Mouse (Mus musculus) left cerebral cortex, postnatal 25 days (tissue): Measurements from ENCODE around the gene Chdh. TPM values are rescaled to one million over a fixed set of nuclear protein-coding genes. Genes with fewer than 3 reads are reported as not detected.

Experiments used
- DNase-seq, 2 experiments: peaks; one replicate each; pipeline ENCODE4 v3.0.0; 2022; ENCODE audit warnings: low spot score in 2 of 2, mixed read lengths in 1 of 2
- intact Hi-C: fragments of 180-260 bp; cut with DNase I; formaldehyde crosslinking; loops from one replicate; pipeline ENCODE4 v1.15.1; 2025
- total RNA-seq, 2 experiments: library from RNA; stranded (reverse); gene quantifications; 2 replicates each; pipeline ENCODE4 v1.2.3; 2021

The Chdh gene
- 1 to 10 TPM; 1.2 to 1.4 TPM for total RNA-seq

DNA sequence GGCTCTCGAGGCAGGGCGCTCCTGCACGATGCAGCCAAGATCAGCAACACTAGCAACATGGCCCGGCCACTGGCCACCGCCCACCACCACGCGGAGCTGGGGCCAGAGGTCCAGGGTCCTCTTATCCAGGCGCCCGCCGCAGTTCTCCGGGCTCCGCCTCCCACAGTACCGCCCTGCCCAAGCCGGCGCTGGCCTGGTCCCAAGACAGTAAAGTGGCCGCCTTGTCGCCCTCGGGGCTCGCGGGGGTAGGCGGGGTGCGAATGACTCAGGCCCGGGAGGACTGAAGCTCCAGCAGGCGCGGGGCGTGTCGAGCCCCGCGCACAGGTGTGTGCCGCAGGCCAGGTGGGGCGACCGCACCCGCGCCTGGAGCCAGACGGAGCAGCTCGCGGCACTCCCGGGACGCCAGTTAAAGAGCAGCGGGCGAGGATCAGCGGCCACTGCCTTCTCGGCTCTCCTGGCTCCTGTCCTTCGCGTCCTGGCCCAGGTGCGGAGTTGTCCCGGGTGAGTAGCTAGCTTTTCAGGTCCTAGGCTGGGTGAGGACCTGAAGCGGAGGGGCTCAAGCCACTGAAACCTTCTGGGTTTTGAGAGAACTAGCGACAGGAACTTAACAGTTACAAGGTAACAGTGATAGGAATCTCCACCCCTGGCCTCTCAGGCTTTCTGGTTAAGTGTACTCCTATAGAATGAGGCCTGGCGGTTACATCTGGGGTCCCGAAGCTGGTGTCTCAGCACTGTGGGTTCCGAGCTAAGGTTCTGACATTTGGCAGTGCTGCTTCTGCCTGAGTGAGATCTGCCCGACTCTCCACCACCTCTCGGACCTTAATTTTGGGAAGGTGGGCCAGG lies at the start of gene Chdh, which contains the start of gene Il17rb:
Chdh (plus strand) TSS at position 291 of the 843 bp plus-strand sequence.
Il17rb (minus strand) TSS at position 164 of the 843 bp plus-strand sequence.
- DNase-seq: no peak
- intact Hi-C loops: no loop called here

GRCm38 (mm10) chr14:29967611-29968010 lies 41.2 kb upstream of the Chdh start:
- intact Hi-C loops: no loop called here

DNA sequence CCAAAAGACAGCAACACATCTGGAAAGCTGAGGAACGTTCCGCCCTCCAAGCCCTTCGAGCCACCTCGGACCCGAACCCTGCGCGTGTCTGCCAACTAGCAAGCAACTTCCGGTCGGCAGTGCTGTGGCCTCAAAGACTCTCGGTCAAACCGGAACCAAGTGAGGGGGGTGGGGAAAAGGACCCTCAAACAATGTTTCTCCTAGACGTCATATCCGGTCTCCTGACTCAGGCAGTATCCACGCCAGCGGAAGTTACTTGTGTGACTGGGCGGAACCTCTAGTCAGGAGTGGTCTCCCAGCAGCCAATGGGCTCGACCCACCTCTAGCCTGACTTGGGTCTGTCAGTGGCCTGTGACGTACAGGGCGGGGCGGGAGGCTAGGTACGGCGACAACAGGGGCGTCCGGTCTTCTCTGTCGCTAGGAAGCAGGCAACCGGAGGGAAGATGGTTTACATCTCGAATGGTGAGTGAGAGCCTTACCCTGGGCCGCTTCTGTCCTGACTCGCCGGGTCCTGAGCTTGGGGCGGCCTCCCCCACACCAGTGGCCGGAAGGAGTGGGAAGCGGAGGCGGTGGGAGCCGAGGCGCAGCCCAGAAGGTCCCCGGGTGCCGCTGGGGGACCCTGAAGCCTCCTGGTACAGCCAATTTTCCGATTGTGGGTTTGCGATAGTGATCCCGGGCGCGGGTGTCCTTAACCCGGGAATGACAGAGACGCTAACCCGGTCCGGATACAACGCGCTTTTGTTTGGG lies 40.6 kb upstream of the Chdh start, which contains the start of gene Selenok:
Selenok (plus strand) TSS at position 234 of the 747 bp plus-strand sequence.
- intact Hi-C loops: no loop called here
- peak; percentile 96 to 100 for DNase-seq

More at GRCm38 (mm10) chr14:29967611-29968010, 41.2 kb upstream of the Chdh start:
- no peak for DNase-seq

DNA sequence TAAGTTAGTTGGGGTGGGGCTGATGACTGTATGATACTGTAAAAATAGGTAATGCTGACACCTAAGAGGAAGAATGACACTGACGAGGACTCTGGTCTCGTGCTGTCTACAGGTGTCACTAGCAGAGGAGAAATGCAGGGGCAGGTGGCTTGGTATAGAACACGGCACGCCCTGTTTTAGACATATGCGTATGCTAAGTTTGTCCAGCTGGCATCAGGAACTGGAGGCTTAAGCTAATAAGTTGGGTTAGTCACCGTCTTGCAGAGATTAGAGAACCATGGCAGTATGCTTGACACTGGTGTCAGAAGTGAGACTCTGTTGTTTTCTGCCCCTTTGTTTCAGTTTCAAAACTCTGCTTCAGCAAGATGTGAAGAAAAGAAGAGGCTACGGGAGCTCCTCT lies 37.4 kb upstream of the Chdh start:
- intact Hi-C loops: no loop called here

DNA sequence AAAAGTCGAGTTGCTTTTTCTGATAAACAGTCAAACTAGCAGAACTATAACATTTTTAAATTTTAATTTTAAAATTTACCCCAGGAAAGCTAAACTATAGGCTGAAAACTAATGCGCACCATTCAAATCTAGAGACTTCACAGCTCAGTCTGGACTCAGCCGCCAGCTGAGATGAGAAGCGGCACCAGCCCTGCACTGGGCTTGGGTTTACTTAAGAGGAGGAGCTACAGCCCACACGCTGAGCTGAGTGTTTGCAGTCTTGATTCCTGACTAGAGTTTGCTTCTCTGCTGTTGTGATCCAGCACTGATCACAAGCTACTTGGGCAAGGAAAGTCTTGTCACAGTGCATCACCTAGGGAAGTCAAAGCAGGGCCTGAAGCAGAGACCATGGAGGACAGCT lies 36.8 kb upstream of the Chdh start:
- intact Hi-C loops: no loop called here
- no peak for DNase-seq

More for the DNA sequence above, 37.4 kb upstream of the Chdh start:
- no peak for DNase-seq

- no peak for DNase-seq
- intact Hi-C loops: no loop called here
These were observed 31.9 kb upstream of the Chdh start for GRCm38 (mm10) chr14:29976927-29977326.

DNA sequence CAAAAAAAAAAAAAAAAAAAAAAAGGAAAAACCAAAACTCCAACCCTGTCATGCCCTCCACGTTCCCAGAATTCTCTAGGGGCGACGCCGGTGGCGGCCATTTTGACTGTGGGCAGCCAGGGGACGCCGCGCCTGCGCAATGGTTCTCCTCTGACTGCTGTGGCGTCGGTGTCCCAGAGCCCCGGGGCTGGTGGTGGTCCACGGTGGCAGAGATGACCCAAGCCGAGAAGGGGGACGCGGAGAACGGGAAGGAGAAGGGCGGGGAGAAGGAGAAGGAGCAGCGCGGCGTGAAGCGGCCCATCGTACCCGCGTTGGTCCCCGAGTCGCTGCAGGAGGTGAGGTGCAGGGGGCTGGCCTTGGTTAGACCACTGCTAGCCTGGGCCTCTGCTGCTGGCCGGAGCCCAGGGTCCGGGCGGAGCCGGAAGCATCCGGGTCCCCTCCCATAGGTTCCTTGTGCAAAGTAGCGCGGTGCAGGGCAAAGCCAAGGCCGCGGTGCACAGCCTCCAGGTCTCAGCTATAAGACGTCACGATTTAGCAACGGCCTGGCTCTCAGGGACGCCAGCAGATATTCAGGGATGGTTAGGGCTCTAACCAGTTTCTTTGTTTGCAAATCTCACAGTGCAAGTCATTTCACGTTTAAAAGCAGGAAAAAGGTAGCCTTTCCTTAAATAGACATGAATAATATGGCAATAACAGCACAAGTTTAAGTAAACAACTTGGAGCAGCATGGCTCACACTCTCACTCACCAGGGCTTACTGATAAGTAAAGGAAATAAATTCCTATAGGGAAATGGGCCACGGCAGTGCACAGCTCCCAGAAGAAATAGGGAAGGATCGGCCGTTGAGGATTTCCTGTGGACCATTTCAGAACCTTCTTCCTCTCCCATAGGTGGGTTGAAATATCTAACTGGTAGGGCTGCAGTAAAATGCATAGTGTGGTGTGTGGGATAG lies 30.3 kb upstream of the Chdh start, which contains the start of gene Actr8:
Actr8 (plus strand) TSS at position 84 of the 951 bp plus-strand sequence.
- DNase-seq: peak; percentile 91 to 93
- intact Hi-C loops: no loop called here

- DNase-seq: no peak
- intact Hi-C loops: loop anchor here (10.0 kb wide), 3 partner anchors 504 to 694 kb away; no protein-coding TSS in a partner anchor
These were observed 28.2 kb upstream of the Chdh start for GRCm38 (mm10) chr14:29980447-29981205.

GRCm38 (mm10) chr14:29986096-29986495 lies 22.7 kb upstream of the Chdh start:
- intact Hi-C loops: loop anchor here (10.0 kb wide), 3 partner anchors 499 to 689 kb away; no protein-coding TSS in a partner anchor
- no peak for DNase-seq

DNA sequence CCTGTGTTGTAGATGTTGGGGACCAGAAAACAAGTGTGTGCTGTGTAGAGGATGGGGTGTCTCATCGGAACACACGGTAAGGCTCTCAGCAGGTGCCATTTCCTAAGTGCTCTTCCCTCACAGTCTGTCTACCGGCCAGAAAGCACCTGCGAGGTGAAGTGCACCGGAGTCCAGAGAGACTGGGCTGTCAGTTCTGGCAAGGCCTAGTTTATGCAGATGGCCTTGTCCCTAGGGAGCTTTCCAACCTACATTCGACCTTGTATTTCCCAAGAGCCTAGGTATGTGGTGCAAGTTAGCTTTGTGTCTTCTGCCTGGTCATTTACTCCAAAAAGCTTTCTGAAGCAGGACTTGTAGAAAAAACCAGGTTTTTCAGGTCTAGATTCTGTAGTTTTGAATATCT lies 21.5 kb upstream of the Chdh start:
- no peak for DNase-seq
- intact Hi-C loops: loop anchor here (10.0 kb wide), 3 partner anchors 498 to 688 kb away; no protein-coding TSS in a partner anchor

- DNase-seq: no peak
- intact Hi-C loops: loop anchor here (10.0 kb wide), 3 partner anchors 497 to 687 kb away; no protein-coding TSS in a partner anchor
These were observed 21.1 kb upstream of the Chdh start for GRCm38 (mm10) chr14:29987739-29988138.

GRCm38 (mm10) chr14:29988337-29988736 lies 20.5 kb upstream of the Chdh start:
- intact Hi-C loops: loop anchor here (10.0 kb wide), 3 partner anchors 496 to 686 kb away; no protein-coding TSS in a partner anchor
- no peak for DNase-seq

DNA sequence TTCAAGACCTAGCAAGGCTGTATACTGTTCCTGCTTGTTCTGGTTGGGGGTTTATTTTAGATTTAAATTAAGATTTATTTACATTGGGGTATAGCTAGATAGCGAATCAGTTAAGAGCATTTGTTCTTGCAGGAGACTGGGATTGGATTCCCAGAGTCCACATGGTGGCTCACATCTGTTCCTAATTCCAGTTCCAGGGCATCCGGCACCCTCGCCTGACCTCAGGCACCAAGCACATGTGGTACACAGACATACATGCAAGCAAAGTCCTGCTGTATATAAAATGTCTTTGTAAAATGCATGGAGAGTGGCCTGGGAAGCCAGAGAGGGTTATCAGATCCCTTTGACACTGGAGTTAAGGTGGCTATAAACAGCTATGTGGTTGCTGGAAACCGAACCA lies 13.8 kb upstream of the Chdh start:
- no peak for DNase-seq
- intact Hi-C loops: no loop called here

- peak in 1 of 2 experiments; percentile 67 for DNase-seq
- intact Hi-C loops: no loop called here
These were observed 12.6 kb upstream of the Chdh start for GRCm38 (mm10) chr14:29996000-29996751.

- intact Hi-C loops: no loop called here
- no peak for DNase-seq
These were observed 11.5 kb upstream of the Chdh start for GRCm38 (mm10) chr14:29997345-29997744.

DNA sequence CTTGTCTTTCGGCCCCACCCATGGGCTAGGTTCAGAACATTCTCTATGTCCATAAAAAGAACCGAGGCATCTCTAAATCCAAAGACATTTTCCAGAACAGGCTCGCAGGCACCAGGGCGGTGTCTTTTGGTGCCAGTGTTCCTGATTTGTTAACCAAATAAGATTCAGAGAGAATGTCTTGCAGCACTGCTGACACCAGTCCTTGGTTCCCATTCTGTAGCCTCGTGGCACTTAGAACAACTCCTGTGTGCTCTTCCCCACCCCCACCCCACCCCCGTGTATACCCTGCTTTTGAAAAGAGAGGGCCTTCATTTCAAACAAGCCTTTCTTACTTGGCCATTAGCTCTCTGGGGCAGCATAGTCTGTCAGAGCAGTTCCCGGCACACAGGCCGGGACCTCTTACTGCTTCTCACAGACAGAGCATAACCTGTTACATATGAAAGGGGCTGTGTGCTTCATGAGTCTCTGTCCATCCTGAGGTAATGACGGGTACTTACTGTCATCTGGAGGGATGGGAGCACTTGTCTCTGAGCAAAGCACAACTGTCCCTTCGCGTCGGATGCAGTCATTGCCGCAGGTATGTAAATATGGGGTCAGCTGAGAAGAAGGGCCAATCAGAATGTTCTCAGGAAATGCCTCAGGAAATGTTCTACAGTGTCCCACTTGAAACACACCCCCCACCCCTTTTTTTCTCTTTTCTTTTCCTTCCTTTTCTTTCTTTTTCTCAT lies 9.9 kb upstream of the Chdh start:
- intact Hi-C loops: no loop called here
- peak in 1 of 2 experiments; percentile 56 for DNase-seq

DNA sequence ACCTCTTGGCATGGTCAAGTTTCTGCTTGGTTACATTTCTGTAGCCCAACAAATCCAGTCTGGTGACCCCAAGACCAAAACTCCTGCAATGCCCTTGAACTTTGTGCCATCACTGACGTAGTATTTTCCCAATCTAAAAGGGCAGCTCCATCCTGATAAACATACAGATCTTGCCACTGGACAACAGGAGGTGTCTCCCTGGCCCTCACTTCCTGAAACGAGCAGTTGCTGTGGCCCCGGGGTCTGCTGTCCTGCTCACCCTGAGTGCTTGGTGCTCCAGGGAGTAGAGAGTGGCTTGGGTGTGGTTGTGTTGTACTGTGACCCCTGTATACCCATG lies 9.4 kb upstream of the Chdh start:
- intact Hi-C loops: no loop called here
- DNase-seq: no peak
